ENCODE assay signal across 18 mouse cellular contexts in genomic region chr3:122446678-122447077, GRCm38 (mm10).
A peak's percentile ranks its signal among the peaks of the same experiment; 100 is the strongest.
DNase-seq lines count a peak whose midpoint lies in the region; TF ChIP-seq lines count a peak whose summit lies in the region.
"Had no signal": no experiment of that assay in that cellular context is flagged by ENCODE, and none has a peak within 500 bp of the region (broad histone marks: within the 10 kb centered on the region; RNA-seq: fewer than 3 reads in every experiment).

No protein-coding gene starts in this region.

- no peak overlapping the region for H3K4me3 ChIP-seq in cerebellum, adult 2 months (replicated peaks; ENCODE audit: insufficient read depth, low read depth, low read length)
- H3K4me3 ChIP-seq in ES-Bruce4 (ENCODE audit: low read depth, low read length) = no peak overlapping the region
- H3K4me3 ChIP-seq: embryonic facial prominence, embryonic 12.5 days; erythroblast, embryonic 14.5 days; forebrain, embryonic 10.5 days; forebrain, embryonic 12.5 days had no signal

- TF ChIP-seq EP300 in ES-Bruce4 (IDR thresholded peaks at IDR 0.05; ENCODE audit: insufficient read depth, low read depth, low read length) = no peak

- no peak overlapping the region for H3K9ac ChIP-seq in ES-Bruce4 (ENCODE audit: low read depth, poor library complexity, severe bottlenecking)
- H3K9ac ChIP-seq: embryonic facial prominence, embryonic 12.5 days; forebrain, embryonic 12.5 days had no signal

- 54% methylated on average over 8 of the region's 8 CpGs for whole genome bisulfite sequencing in cerebellum, adult 2 months

- H3K9me3 ChIP-seq in ES-Bruce4 (replicated peaks; ENCODE audit: control insufficient read depth, insufficient read depth, low read length, poor library complexity, severe bottlenecking) = no peaks in the 10 kb centered on the region
- H3K9me3 ChIP-seq: embryonic facial prominence, embryonic 12.5 days; forebrain, embryonic 10.5 days; forebrain, embryonic 12.5 days had no signal

- H3K27ac ChIP-seq in cerebellum, adult 2 months (ENCODE audit: insufficient read depth, low read length) = no peak overlapping the region
- peak overlapping the region; percentile 24; the same call in 1 of the 2 replicates for H3K27ac ChIP-seq in ES-Bruce4 (ENCODE audit: insufficient read depth, low read length)
- H3K27ac ChIP-seq: embryonic facial prominence, embryonic 12.5 days; forebrain, embryonic 10.5 days; forebrain, embryonic 12.5 days had no signal

- H3K27me3 ChIP-seq in cerebellum, adult 2 months (ENCODE audit: control insufficient read depth, insufficient read depth, low read length) = no peaks in the 10 kb centered on the region
- H3K27me3 ChIP-seq in ES-Bruce4 (ENCODE audit: control insufficient read depth, insufficient read depth, low read length, poor library complexity, severe bottlenecking) = no peaks in the 10 kb centered on the region
- H3K27me3 ChIP-seq: embryonic facial prominence, embryonic 12.5 days; forebrain, embryonic 12.5 days had no signal

- no peak for TF ChIP-seq CTCF in cerebellum, adult 2 months (IDR thresholded peaks at IDR 0.05; ENCODE audit: borderline replicate concordance, insufficient read depth, low read depth, low read length)
- no peak for TF ChIP-seq CTCF in ES-Bruce4 (IDR thresholded peaks at IDR 0.05; ENCODE audit: low read depth, low read length)

- peak; percentile 51 to 63 for DNase-seq in cerebellum, postnatal 14 days
- DNase-seq in cerebellum, adult 2 months = no peak
- DNase-seq in left cerebral cortex, postnatal 4 days = peak; percentile 55
- DNase-seq in left cerebral cortex, adult 11 months (ENCODE audit: low spot score) = no peak
- DNase-seq in gastrocnemius, postnatal 4 days (ENCODE audit: low spot score in 2 of 2) = no peak
- DNase-seq: adrenal gland, adult 2 months; adrenal gland, postnatal 10 days; adrenal gland, postnatal 25 days; cerebellum, adult 11-12 months; cerebellum, adult 8-10 months; cerebellum, adult 9-11 months; cerebellum, postnatal 36 days; embryo, embryonic 11 days had no signal

- H3K36me3 ChIP-seq in ES-Bruce4 (ENCODE audit: control insufficient read depth, insufficient read depth, low read length, poor library complexity, severe bottlenecking) = no peaks in the 10 kb centered on the region; the same call in 1 of the 2 replicates
- H3K36me3 ChIP-seq: embryonic facial prominence, embryonic 12.5 days; forebrain, embryonic 12.5 days had no signal

- no peak for TF ChIP-seq POLR2A in cerebellum, adult 2 months (IDR thresholded peaks at IDR 0.05; ENCODE audit: borderline replicate concordance, insufficient read depth, low read length)
- no peak for TF ChIP-seq POLR2A in ES-Bruce4 (IDR thresholded peaks at IDR 0.05; ENCODE audit: insufficient read depth, low read length)

- intact Hi-C loops in left cerebral cortex, postnatal 4 days (cut with DNase I) = no loop called here

- H3K4me1 ChIP-seq in cerebellum, adult 2 months (ENCODE audit: control insufficient read depth, insufficient read depth, low read length) = peaks cover 7% of the 10 kb centered on the region; the same call in 1 of the 2 replicates
- H3K4me1 ChIP-seq in ES-Bruce4 (ENCODE audit: control insufficient read depth, insufficient read depth, low read length) = peaks cover 7% of the 10 kb centered on the region

Comparison
In these comparisons a context has a peak if more than half of its experiments do, and no peak if none do; other contexts are left out.
1. DNase-seq: peak in cerebellum, postnatal 14 days (2 of 2) and left cerebral cortex, postnatal 4 days (single experiment); none in cerebellum, adult 2 months (0 of 2), left cerebral cortex, adult 11 months (single experiment) and gastrocnemius, postnatal 4 days (0 of 2).